Mouse (Mus musculus) right cerebral cortex, postnatal 25 days (tissue): ENCODE data around the gene Zfp583.

Experiments
- DNase-seq: peaks from one replicate; pipeline ENCODE4 v3.0.0; 2022

Gene Zfp583

GRCm38 (mm10) chr7:6285842-6286705, 45.0 kb downstream of the Zfp583 start, which contains the start of gene Zfp667:
TSS of gene Zfp667 (plus strand) at chr7:6286579.
- peak; percentile 97 for DNase-seq

DNA sequence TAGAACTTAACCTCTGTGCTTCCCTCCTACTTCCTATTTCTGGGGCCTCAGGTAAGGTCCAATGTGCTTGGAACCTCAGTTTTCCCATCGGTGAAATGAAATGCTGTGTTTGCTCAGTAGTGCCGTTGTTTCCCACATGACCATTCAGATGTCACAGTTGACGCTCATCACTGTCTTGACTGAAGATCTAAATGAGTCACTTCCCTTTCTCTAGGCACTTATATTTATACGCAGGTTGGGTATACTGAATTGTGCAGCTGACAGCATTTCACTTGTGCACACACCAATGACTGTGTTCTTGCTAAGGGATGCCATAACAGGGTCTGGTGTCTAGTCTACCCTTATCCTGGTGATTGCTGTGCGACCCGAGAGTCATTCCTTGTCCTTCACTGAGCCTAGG, 45.7 kb downstream of the Zfp583 start:
- no peak for DNase-seq

DNA sequence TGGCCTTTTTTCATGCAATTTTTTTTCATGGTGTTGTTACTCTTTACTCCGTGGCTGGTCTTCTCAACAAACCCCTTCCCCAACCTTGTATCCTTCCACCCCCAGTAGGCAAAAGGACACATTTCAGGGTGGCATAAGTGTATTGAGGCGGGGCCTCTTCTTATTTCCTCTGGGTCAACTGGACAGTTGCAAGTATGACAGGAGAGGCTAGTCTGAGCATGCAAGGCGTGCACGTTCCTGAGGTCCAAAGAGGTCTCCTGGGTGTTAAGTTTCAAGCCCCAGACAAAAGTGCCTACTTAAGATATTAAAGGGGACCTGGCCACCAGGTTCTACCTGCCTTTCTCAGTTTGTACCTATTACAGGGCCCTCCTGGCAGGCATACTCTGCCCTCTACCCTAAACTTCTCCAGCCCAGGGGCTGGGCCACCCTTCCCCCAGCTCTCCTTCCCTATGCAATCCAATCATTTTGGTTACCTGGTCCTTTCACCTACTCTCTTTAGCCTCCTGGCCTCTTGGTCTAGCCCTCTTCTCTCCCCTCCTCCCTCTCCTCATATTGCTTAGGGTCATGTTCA, 46.6 kb downstream of the Zfp583 start:
- no peak for DNase-seq

DNA sequence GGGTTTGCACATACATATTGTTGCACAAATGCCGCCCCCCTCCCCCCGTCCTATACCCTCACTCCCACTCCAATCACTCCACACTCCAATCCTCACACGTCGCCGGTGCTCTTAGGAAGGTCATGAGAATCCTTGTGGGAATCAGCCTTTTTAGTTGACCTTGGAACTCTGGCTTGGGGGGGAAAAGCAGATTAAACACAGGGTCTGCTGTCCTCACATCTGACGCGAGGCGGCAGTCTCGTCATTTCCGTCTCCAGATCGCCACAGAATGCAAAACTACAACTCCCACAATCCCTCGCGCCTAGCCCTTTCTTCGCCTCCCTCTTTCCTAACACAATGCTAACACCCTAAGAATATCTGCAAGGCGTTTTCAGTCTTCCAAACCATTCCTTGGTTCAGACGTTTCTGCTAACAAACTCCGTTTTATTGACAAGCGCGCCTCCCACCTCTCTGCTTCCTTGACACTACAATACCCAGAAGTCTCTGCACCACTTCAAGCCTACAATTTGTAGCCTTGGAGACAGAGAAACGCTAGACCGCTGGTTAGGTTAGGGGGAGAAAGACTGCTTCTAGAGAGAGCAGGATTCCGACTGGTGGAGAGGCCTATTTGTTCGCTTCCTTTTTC, 47.5 kb downstream of the Zfp583 start:
- peak; percentile 84 for DNase-seq

- peak; percentile 66 for DNase-seq
Observed at GRCm38 (mm10) chr7:6282749-6283148, 48.3 kb downstream of the Zfp583 start.

DNA sequence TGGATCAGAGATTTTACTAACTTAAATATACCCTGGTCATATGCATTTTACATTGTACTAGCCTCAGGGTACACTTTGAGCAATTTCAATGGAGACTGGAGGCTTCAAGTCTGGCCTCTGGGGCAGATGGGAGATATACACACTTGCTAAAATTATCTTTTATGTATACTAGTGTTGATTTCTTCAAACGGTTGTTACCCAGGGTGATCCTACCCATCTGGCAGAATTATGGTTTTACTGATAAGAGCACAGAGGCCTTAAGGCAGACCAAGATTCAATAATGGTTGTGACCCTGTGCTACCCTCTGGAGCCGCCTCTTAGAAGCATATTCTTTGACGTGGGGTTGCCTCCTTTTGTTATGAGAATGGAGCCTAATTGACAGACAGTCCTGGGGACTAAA, 53.2 kb downstream of the Zfp583 start:
- DNase-seq = no peak

DNA sequence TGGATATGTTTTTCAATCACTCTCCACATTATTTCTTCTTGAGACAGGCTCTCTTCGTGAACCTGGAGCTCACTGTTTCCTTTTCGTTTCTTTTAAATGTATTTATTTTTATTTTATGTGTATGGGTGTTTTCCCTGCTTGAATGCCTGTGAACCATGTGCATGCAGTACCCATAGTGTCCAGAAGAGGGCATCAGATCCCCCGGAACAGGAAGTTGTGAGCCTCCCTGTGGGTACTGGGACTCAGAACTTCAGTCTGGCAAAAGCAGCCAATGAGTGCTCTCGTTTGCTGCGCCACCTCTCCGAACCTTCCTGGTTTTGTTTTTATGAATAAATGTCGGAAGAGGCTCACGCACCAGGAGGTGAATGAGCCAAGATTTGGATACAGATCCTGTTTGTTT, 65.4 kb downstream of the Zfp583 start:
- DNase-seq = no peak
